Mouse (Mus musculus): ENCODE data around the gene Syt14.

Syt14 gene

DNA sequence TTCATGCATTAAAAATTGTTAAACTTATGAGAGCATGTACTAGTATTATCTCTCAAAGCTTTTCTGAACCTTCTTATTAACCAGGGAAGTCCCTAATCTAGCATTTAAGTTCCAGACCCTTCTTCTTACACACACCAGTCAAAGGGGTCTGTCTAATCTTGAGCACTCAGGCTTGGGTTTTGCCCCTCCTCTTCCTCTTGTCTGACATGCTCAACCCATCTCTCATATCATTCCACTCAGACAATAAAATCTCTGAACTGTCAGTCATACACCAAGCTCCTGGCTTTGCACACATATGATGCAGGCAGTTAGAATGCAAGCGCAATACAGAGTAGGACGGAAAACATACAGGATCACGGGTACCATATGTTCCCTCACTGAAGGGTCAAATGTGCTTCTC, 48.4 kb downstream of the Syt14 start:
- DNase-seq (ENCODE audit: low spot score in 2 of 2), result no peak

DNA sequence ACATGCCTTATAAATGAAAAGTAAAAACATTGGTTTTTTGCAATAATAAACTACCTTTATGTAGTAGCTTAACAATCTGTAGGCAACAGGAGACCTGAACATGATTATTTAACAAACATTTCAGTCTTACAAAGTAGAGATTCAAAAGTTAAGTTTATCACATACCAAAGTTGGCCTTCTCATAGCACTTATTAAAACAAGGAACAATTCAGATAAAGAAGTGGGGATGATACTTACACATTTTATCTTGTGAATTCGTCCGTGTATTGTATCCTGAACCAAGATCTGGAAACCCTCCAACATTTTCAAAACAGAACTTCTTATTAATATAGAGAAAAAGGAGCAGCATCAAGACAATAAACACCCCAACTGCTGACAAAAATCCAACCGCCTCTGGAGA, 49.1 kb downstream of the Syt14 start:
- no peak for DNase-seq (ENCODE audit: low spot score in 2 of 2)

DNA sequence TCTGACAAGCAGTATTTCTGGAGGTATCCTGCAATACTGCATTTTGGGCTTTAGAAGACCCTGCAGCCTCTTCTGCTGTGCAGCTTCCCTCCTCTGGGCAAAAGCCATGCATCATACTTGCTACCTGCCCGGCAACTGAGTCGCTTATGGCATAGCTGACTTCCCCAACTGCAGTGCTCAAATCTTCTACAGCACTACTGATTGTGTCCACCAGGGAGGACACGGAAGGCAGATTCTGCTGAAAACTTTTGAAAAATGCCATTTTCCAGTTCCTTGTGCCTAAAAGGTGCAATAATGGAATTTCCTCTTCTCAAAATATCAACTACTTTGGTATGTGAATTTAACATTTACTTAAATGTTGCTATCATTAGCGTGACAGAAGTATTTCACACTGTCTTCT, 51.2 kb downstream of the Syt14 start:
- no peak for DNase-seq (ENCODE audit: low spot score in 2 of 2)

DNA sequence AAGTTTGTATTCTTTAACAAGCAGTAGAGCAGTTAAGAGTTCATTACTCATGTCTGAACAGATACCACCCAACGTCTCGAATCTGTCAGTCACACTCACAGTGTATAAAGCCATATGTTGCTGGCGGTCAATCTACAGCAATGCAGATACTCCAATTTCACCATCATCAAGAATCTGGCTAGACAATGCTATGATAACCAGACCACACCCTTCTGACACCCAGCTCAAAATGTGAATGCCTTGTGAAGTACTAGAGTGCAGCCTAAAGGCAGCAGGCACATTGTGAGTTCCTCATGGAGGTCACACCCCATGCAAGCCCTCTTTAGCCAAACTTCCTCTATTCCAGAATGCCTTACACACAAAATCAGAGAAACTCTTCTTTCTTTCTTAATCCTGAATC, 53.9 kb downstream of the Syt14 start:
- no peak for DNase-seq (ENCODE audit: low spot score in 2 of 2)

DNA sequence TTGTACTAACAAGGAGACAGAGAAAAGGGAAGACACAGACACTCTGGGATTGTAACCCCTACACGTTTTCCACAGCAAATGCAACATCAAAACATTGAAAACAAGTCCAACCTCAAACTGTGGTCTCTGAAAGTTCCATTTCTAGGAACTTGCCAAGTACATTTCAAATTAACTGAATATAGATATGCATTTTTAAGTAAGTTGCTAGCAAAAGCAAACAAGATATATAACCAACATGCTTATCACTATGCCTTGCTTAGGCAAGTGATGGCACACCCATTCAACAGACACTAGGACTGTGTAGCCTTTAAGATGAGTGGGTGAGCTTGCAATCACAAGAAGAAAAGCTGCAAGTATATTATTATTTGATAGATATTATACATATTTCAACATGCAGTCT, 54.5 kb downstream of the Syt14 start:
- no peak for DNase-seq (ENCODE audit: low spot score in 2 of 2)

DNA sequence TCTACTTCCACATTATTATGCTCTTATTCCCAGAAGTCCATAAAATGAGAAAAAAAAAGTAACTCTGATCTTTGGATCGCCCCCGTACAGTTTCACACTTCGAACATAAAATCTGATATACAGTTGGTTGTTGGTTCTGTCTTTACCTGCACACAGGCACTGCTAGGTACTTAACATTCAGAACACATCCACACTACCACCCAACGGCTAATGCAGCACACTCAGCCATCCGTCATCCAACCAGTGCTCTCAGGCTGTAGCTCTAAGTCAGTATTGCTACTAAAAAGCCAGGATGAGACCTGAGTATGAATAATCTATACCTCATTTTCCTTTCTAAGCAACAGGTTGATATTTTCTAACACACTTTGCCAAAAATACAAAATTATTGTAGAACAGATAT, 73.3 kb downstream of the Syt14 start:
- DNase-seq (ENCODE audit: low spot score in 2 of 2), result no peak

DNA sequence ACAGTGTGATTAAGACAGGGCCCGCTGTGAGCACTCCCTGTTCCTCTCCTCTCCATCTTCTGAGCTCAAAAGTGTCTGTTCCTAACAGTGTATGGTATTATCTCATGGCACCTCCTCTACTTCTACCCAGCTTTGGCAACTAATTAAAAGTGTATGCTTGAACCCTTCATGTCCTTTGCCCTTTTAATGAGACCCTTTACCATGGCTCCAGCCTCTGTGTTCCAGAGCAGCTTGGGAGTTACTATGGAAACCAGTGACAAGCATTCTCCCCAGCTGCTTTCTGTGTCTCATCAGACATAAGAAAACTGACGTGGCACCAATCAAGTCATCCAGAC, 87.8 kb downstream of the Syt14 start:
- DNase-seq (ENCODE audit: low spot score in 2 of 2), result no peak

DNA sequence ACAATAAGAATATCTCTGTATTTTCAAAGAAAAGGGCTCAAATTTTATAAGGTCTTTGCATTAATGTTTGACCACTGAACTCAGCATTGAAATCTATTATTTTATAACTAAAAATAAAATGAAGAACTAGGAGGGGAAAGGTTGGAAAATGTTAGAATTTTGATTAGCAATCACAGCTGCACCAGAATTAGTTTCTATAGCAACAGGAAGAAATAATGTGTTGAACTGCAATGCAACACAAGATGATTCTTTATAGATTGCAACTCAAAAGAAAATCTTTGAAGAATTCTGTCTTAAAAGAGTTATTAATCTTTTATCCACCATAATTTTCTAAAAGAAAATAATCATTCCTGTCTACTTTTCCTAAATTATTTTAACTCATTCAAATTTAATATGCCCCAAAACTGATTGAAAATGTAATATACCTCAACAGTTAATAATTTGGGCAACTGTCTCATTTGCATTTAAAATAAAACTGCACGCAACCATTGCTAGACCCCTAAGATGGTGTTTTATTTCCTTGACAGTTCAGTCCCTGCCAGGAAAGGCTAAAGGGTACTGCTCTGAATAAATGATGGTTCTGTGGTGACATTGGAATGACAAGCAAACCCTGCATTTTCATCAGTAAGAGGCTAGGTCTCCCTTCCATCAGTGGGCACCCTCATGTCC, 88.3 kb downstream of the Syt14 start:
- DNase-seq (ENCODE audit: low spot score in 2 of 2), result no peak

DNA sequence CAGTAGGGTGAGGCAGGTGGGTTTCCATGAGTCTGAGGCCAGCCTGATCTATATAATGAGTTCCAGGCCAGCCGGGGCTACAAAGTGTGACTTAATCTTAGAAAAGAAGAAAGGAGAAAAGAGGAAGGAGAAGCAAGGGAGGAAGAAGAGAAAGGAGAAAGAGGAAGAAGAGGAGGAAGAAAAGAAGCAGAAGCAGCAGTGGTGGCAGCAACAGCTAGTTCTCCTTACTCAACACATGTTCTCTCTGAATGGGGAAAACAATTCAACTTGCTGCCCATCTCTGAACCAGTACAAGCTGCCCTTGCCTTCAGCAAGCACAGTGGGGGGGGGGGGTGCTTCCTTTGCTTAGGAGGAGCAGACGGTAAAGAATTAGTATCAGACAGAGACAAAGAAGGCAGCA, 96.5 kb downstream of the Syt14 start:
- no peak for DNase-seq (ENCODE audit: low spot score in 2 of 2)

DNA sequence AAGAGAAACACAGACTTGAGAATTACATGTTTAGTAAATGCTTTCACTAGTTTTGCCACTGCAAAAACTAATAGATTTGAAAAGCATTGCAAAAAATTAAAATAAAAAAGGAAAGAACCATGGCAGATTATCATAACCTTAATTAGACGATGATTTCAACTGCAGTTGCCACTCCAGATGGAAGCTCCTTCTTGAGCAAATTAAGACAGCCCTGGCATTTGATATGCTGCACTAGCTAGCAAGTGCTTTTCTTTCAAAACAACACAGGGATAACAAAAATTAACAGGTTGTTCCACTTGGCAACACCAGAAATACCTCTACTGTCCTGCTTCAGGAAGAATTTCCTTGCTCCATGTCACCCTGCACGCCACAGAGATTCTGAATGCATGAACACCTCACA, 97.6 kb downstream of the Syt14 start:
- DNase-seq (ENCODE audit: low spot score in 2 of 2), result no peak

DNA sequence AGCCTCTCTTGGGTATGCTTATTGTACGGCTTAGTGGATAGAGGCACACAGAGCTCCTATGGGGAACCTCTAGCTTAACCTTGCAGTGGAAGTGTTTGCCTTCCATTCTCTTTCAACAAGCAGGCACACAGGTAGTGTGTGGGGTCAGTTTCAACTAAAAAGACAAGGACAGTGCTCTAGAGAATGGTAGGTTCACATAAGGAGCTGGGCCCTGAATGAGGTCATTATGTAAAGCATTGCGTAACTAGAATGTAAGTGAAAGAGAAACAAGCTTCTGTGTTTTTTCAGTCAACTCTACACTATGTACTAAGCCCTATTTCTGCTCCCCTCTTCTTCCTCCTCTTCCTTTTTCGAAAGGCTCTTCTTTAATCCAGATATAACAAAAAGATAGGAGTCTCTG, 103.8 kb downstream of the Syt14 start:
- no peak for DNase-seq (ENCODE audit: low spot score in 2 of 2)

DNA sequence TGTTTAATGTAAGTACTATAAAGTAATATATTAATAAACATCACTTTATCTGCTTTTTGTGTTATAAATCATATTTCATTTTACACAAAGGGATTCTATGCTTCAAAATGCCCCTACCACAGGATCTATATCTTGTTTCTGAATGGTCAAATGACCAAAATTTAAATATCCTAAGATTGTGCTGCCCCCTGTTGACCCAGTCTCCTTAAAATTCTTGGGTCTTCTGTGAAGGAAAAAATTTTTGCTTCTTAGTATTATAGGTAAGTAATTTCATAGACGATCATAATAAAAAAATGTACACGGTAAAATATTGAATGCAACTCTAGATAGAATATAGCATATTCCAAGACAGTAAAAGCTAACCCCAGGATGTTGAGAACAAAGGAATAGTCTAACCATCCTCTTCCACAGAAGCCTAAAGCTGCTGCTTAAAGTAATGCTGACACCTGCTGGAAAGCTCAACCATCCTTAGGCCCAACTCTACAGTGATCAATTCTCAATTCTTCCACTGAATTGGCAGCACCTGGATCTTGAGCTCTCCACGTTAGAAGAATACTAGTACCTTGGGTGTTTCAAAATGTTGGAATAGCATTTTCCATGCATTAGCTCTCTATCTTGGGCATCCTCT, 123.4 kb downstream of the Syt14 start:
- no peak for DNase-seq (ENCODE audit: low spot score in 2 of 2)

DNA sequence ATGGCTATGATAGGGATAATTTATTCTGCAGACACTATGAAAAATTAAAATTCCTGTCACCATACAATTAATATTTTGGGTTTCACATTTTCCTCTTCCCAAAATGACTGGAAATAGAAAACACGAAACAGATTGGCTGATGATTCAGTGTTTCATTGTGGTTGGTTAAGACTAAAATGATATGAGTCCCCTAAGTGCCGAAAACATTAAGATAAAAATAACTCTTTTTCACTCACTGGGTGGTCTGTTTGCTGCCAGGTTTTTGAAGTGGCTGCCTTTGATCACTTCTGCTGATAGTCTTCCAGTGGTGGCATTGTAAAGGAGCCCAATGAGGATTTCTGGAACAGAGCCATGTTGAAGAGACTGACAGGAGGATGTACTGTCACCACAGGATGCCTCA, 134.1 kb downstream of the Syt14 start:
- DNase-seq (ENCODE audit: low spot score in 2 of 2), result no peak

DNA sequence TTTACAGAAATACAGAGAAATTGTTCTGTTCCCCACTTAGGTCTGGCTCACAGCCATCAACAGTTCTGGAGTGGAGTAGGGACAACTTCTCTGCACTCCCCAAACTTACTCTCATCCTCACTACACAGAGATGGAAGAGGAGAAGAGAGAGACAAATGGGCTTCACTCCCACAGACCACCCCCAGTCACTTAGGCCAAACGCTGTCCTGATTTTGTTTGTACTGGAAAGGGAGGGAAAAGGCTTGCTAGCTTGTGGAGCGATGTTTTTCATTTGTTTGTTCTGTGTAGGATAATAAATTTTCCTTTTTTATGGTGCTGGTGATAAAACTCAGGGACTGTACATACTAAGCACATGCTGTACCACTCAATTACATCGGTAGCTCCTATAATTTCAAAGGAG, 134.7 kb downstream of the Syt14 start:
- DNase-seq (ENCODE audit: low spot score in 2 of 2), result no peak

DNA sequence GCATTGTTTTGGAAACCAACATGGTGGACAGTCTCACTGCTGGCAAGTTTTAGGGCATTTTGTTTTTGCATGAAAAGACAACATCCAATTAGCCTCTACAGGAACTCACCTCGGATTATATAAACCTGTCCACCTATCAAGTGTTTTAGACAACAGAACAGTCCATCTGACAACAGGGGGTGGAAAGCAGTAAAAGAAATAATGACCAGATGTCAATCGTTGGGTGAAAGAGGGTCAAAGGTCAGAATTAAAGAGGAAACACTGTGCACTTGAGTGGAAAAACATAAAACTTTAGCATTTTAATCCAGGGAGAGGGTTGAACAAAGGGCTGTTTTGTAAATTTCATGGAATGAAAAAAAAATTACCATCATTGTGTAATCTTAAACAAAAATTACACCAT, 136.8 kb downstream of the Syt14 start:
- no peak for DNase-seq (ENCODE audit: low spot score in 2 of 2)

DNA sequence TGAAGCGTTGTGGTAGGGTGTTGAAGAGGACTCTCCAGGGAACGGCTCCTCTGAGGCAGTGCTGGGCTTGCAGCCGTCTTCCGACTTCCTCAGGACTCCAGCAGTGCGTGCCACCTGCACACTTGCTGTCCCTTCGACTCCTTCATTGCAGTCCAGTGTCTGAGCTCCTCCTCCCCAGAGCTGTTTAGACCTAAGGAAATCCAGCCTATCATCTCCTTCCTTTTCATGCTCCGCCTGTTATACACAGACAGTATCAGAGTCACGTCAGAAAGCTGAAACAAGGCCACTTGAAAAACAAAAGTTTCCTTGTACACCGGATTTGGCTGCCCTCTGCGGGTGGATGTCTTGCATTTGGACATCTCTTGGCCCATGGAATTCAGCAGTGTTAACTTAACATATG, 138.4 kb downstream of the Syt14 start:
- DNase-seq (ENCODE audit: low spot score in 2 of 2), result no peak

DNA sequence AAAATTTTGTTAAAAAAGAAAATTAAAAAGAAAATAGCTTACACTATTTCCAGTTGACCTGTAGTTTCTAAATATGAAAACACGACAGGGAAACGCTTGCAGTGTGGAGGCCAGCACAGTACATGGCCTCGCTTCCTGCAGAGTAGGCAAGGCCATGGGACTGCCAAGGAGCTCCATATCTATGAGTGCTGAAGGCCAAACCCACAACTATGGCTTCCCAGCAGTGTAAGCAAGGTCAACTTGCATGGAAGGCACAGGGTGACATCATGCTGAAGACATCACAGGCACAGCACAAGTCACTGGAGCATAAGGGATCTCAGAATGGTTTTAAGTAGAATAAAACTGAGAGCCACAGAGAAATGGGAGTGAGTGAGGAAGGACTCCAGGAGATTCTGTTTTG, 139.5 kb downstream of the Syt14 start:
- no peak for DNase-seq (ENCODE audit: low spot score in 2 of 2)

DNA sequence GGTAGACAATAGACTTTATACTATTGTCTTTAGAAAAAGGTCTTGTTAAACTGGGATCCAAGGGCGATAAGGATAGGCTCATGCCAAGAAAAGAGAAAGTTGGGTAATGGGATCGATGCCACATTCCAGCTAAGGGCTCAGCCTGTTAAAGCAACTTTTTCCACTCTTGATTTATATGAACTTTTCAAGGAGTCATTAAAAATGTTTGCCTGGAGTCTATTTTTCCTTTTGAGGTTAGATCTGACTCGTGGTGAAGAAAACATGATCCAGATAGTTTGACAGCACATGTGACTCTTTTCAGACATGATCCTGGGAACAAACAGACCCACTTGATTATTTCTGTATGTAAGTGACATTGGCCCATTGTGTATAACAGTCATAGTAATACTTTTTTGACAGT, 144.9 kb downstream of the Syt14 start:
- DNase-seq (ENCODE audit: low spot score in 2 of 2), result no peak

DNA sequence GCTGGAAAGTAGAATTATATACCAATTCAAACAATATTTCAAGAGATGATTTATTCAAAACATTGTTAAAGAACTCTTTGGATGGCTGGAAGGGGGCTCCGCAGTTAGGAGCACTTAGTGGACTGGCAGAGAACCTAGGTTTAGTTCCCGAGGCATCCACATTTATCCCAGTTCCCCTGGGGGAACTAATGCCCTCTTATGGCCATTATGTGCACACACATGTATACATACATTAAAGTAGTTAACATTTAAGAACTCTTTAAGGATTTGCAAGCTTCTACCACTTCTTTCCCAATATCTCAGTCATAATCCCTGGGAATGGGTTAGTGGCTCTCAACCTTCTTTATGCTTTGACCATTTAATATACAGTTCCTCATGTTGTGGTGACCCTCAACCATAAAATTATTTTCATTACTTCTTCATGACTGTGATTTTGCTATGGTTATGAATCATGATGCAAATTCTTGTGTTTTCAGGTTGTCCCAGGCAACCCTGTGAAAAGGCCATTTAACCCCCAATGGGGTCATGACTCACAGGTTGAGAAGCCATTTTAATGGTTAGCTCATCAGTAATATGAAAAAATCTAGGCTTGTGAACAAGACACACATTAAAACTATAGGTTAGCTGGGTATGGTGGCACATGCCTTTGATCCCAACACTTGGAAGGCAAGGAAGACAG, 152.8 kb downstream of the Syt14 start:
- no peak for DNase-seq (ENCODE audit: low spot score in 2 of 2)

DNA sequence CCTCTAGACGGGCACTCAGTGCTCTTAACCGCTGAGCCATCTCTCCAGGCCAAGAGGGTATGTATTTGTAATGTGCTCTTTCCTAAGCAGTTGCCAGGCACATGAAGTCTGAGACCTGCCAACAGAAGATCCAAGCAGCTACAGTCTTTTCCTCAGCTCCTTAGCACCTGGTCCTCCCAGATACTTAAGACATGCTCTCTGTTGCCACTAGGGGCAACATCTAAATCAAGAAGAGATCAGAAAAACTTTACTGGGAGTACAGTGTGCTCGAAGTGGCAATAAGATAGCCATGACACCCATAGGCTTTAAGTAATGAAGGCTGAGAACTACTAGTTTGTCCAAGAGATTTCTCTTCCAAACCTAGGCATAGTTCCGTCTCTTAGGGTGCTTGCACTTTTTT, 155.4 kb downstream of the Syt14 start:
- no peak for DNase-seq (ENCODE audit: low spot score in 2 of 2)

DNA sequence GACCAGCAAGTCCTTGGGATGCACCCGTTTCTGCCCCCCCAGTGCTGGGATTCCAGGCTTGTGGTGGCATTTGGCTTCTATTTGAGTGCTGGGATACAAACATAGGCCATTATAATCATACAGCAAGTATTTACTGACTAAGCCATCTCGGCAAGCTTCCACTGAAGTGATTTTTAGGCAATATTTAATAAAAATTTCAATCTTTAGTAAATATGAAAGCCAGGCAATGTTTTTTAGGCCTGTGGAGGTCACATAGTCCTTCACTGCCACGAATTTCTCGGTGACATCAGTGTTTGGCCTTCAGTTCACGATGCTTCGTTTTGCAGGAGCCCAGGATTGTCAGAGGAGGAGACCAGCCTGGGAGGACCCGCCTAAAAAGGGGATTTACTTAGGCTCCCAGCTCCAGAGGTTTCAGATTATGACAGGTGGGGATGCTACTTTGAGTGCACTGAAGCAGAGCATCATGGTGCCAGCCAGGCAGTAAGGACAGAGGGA, 156.4 kb downstream of the Syt14 start:
- no peak for DNase-seq (ENCODE audit: low spot score in 2 of 2)

DNA sequence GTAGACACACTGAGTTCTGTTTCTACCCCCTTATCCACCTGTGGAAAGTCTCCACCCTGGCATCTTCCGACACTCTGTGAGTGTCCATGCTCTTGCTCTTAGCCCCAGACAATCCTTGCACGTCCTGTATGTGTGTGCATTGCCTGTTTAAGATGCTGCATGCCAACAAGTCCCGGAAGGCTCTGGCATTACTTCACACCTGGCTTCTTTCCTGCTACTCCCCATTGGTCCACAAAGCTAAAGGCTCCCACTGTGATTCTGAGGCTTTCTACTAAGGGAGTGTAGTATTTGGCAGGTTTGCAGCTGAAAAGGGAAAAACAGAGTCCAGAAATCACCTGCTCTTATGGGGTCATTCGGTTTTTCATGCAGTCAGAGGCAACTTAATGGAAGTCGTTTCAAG, 162.7 kb downstream of the Syt14 start:
- DNase-seq (ENCODE audit: low spot score in 2 of 2), result no peak

DNA sequence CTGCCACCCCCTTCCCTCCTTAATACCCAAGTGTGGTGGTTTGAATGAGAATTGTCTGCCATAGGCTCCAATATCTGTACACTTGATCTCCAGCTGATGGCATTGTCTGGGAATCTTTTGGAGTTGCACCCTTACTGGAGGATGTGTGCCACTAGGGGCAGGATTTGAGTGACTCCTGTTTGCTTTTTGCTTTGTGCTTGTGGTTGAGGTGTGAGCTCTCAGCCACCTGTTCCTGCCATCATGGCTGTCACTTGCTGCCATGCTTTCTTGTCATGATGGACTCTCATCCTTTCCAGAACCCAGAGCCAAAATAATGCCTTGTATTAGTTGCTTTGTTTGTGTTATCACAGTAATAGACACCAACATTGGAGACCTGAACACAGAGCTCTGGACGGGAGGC, 165.8 kb downstream of the Syt14 start:
- DNase-seq (ENCODE audit: low spot score in 2 of 2), result no peak

All from cerebellum, postnatal 4 days (tissue).